Mouse (Mus musculus): ENCODE measurements around the gene Arhgef39.

DNA sequence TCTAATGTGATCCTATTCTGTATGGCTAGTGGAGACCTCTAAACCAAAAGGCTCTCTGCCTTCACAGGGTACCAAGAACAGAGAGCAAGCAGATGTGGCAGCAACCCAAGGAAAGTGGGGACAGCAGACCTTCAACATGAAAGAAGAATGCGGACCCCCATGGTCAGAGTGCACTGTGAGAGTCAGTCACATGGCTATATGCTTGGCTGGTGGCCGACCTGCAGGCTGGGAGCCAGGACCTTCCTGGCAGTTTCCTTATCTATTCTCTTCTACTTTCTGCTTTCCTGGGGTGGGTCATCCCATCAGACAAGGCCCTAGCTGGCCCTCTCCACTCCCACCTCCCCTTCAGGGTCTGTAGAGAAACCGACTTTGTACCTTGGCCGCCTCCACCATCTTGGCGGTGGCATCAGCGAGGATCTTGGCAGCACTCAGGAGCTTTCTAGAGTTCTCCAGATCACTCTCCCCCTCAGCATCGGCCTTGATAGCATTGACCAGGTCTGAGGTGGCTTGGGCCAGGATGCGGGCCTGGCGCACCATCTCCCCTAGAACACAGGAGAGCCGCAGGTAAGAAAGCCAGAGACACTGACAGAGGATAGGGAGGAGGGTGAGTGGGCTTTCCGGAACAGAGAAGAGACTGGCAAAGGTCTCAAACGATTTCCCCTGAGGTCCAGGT lies 47.0 kb upstream of the Arhgef39 start:
- TF ChIP-seq POLR2A (IDR thresholded peaks at IDR 0.05; ENCODE audit: borderline replicate concordance, low read depth, low read length) (no peak), CTCF (IDR thresholded peaks at IDR 0.05; ENCODE audit: low read depth, low read length) (no peak)

Measured in bone marrow macrophage, adult 2 months (primary cell).